Mouse (Mus musculus) forebrain, embryonic 10.5 days (tissue): ENCODE results near the gene Gps1. TPM values are rescaled to one million over a fixed set of nuclear protein-coding genes. Genes with fewer than 3 reads are reported as not detected.
"Not testable (repeated sequence)": the region's sequence is repeated elsewhere in the genome, so short reads cannot be mapped to it uniquely, and the experiment has no call there.

Experiments
- DNase-seq: peaks from one replicate; pipeline ENCODE4 v3.0.0-alpha.2; 2017; ENCODE audit warnings: low spot score; ENCODE audit errors: extremely low spot score
- H3K27ac ChIP-seq: fragments of 300-500 bp; sonication (generic); 2 replicates; pipeline ENCODE4 v1.5.1; 2016; ENCODE audit warnings: mild to moderate bottlenecking
- H3K27me3 ChIP-seq: fragments of 300-500 bp; sonication (generic); 2 replicates; pipeline ENCODE4 v1.6.1; 2016; ENCODE audit warnings: mild to moderate bottlenecking; ENCODE audit not compliant: poor library complexity, severe bottlenecking
- H3K36me3 ChIP-seq: fragments of 300-500 bp; sonication (generic); replicated peaks from 2 replicates; pipeline ENCODE4 v1.6.1; 2016; ENCODE audit warnings: mild to moderate bottlenecking, moderate library complexity
- H3K4me1 ChIP-seq: fragments of 300-500 bp; sonication (generic); 2 replicates; pipeline ENCODE4 v1.6.1; 2016
- H3K4me3 ChIP-seq: fragments of 300-500 bp; sonication (generic); 2 replicates; pipeline ENCODE4 v1.5.1; 2016; ENCODE audit warnings: mild to moderate bottlenecking, moderate library complexity
- H3K9me3 ChIP-seq: fragments of 300-500 bp; sonication (generic); 2 replicates; pipeline ENCODE4 v1.6.1; 2016; ENCODE audit warnings: mild to moderate bottlenecking, moderate library complexity
- WGBS: fragments of 180-500 bp; shearing (Covaris S2); methylation state at CpG from one replicate; pipeline ENCODE4 v1.1.7; 2016; 5-methylcytosine and 5-hydroxymethylcytosine counted together
- polyA plus RNA-seq: library from polyadenylated mRNA; unstranded; fragments of >200 nt; fragmentation: Nextera tagmentation; extraction: Ambion mirVana; gene quantifications from 2 replicates; pipeline ENCODE4 v1.2.1, GENCODE M21; 2016

Gps1 gene
- 281 and 283 TPM in 2 replicates for polyA plus RNA-seq

- H3K9me3 ChIP-seq: no peaks in the 10 kb centered on the region
- H3K36me3 ChIP-seq: peaks cover 68% of the 10 kb centered on the region
- peaks cover 14% of the 10 kb centered on the region for H3K27me3 ChIP-seq
- under 1% methylated on average over 86 of the region's 107 CpGs for WGBS
- peaks cover 31% of the 10 kb centered on the region for H3K4me1 ChIP-seq
- H3K27ac ChIP-seq: peak within 1 kb of the TSS; percentile 89
- H3K4me3 ChIP-seq: peak within 1 kb of the TSS; percentile 99
- peak; percentile 84 for DNase-seq
Measured at GRCm38 (mm10) chr11:120784064-120784791, at the start of gene Gps1, which contains the start of gene Rfng. Gene Gps1, plus strand, starts transcription at chr11:120784272. Gene Rfng, minus strand, starts transcription at chr11:120784207.

- H3K27ac ChIP-seq: no peak overlapping the region
- no peaks in the 10 kb centered on the region for H3K4me1 ChIP-seq
- 72% methylated on average over 6 of the region's 6 CpGs for WGBS
- H3K27me3 ChIP-seq: peaks cover 5% of the 10 kb centered on the region; the same call in 1 of the 2 replicates
- H3K9me3 ChIP-seq: no peaks in the 10 kb centered on the region
- no peaks in the 10 kb centered on the region for H3K36me3 ChIP-seq
- no peak for DNase-seq
- no peak overlapping the region for H3K4me3 ChIP-seq
Measured at GRCm38 (mm10) chr11:120736424-120736823, 47.6 kb upstream of the Gps1 start.

- Histone ChIP-seq H3K36me3 (no peaks in the 10 kb centered on the region), H3K27me3 (no peaks in the 10 kb centered on the region), H3K27ac (no peak overlapping the region), H3K9me3 (no peaks in the 10 kb centered on the region), H3K4me3 (no peak overlapping the region), H3K4me1 (no peaks in the 10 kb centered on the region)
- no peak for DNase-seq
- 89% methylated on average over 5 of the region's 5 CpGs for WGBS
Measured at GRCm38 (mm10) chr11:120740981-120741380, 43.1 kb upstream of the Gps1 start.

- H3K36me3 ChIP-seq: no peaks in the 10 kb centered on the region
- no peaks in the 10 kb centered on the region for H3K9me3 ChIP-seq
- H3K27me3 ChIP-seq: no peaks in the 10 kb centered on the region
- DNase-seq: no peak
- no peak overlapping the region for H3K4me3 ChIP-seq
- WGBS: 74% methylated on average over 7 of the region's 7 CpGs
- H3K27ac ChIP-seq: no peak overlapping the region
- no peaks in the 10 kb centered on the region for H3K4me1 ChIP-seq
Measured at GRCm38 (mm10) chr11:120744121-120744701, 39.9 kb upstream of the Gps1 start.

- WGBS: 84% methylated on average over 4 of the region's 4 CpGs
- DNase-seq: no peak
- H3K27me3 ChIP-seq: no peaks in the 10 kb centered on the region
Measured at GRCm38 (mm10) chr11:120747974-120748373, 36.1 kb upstream of the Gps1 start.

GRCm38 (mm10) chr11:120749430-120749829, 34.6 kb upstream of the Gps1 start:
- no peak overlapping the region for H3K27ac ChIP-seq
- no peaks in the 10 kb centered on the region for H3K36me3 ChIP-seq
- no peaks in the 10 kb centered on the region for H3K9me3 ChIP-seq
- WGBS: 65% methylated on average over 8 of the region's 8 CpGs
- DNase-seq: no peak
- no peaks in the 10 kb centered on the region for H3K27me3 ChIP-seq
- no peaks in the 10 kb centered on the region for H3K4me1 ChIP-seq
- no peak overlapping the region for H3K4me3 ChIP-seq

More at GRCm38 (mm10) chr11:120747974-120748373, 36.1 kb upstream of the Gps1 start:
- Histone ChIP-seq H3K27ac (no peak overlapping the region), H3K36me3 (no peaks in the 10 kb centered on the region), H3K9me3 (no peaks in the 10 kb centered on the region), H3K4me1 (no peaks in the 10 kb centered on the region), H3K4me3 (no peak overlapping the region)

- DNase-seq: no peak
- H3K4me3 ChIP-seq: no peak overlapping the region
- no peaks in the 10 kb centered on the region for H3K27me3 ChIP-seq
- H3K9me3 ChIP-seq: peaks cover 6% of the 10 kb centered on the region; the same call in 1 of the 2 replicates
- WGBS: 82% methylated on average over 4 of the region's 4 CpGs
- H3K4me1 ChIP-seq: no peaks in the 10 kb centered on the region
- no peak overlapping the region for H3K27ac ChIP-seq
- H3K36me3 ChIP-seq: no peaks in the 10 kb centered on the region
Measured at GRCm38 (mm10) chr11:120751606-120752005, 32.5 kb upstream of the Gps1 start.

- no peak overlapping the region for H3K27ac ChIP-seq
- WGBS: 94% methylated on average over 9 of the region's 9 CpGs
- H3K36me3 ChIP-seq: no peaks in the 10 kb centered on the region
- no peak for DNase-seq
- H3K27me3 ChIP-seq: peaks cover 28% of the 10 kb centered on the region
- no peak overlapping the region for H3K4me3 ChIP-seq
- peaks cover 39% of the 10 kb centered on the region for H3K9me3 ChIP-seq
- no peaks in the 10 kb centered on the region for H3K4me1 ChIP-seq
Measured at GRCm38 (mm10) chr11:120760236-120760635, 23.8 kb upstream of the Gps1 start.

GRCm38 (mm10) chr11:120761811-120762671, 22.0 kb upstream of the Gps1 start:
- H3K4me3 ChIP-seq: no peak overlapping the region
- WGBS: 77% methylated on average over 14 of the region's 14 CpGs
- DNase-seq: no peak

GRCm38 (mm10) chr11:120762672-120763041, 21.4 kb upstream of the Gps1 start, which contains the start of gene Hmga1b:
Gene Hmga1b, plus strand, starts transcription at chr11:120762794.
- not testable (repeated sequence) for H3K4me1 ChIP-seq, H3K4me3 ChIP-seq, H3K36me3 ChIP-seq, DNase-seq, H3K27ac ChIP-seq
- Histone ChIP-seq H3K9me3 (peaks cover 24% of the 10 kb centered on the region), H3K27me3 (peaks cover 34% of the 10 kb centered on the region)
- 21% methylated on average over 14 of the region's 14 CpGs for WGBS

More at GRCm38 (mm10) chr11:120761811-120762671, 22.0 kb upstream of the Gps1 start:
- no peaks in the 10 kb centered on the region for H3K36me3 ChIP-seq
- H3K9me3 ChIP-seq: peaks cover 29% of the 10 kb centered on the region
- H3K4me1 ChIP-seq: no peaks in the 10 kb centered on the region
- H3K27me3 ChIP-seq: peaks cover 34% of the 10 kb centered on the region
- H3K27ac ChIP-seq: no peak overlapping the region

GRCm38 (mm10) chr11:120763121-120763999, 20.7 kb upstream of the Gps1 start:
- H3K4me3 ChIP-seq, DNase-seq, H3K4me1 ChIP-seq, H3K36me3 ChIP-seq, H3K27ac ChIP-seq: not testable (repeated sequence)
- Histone ChIP-seq H3K27me3 (peaks cover 34% of the 10 kb centered on the region), H3K9me3 (peaks cover 16% of the 10 kb centered on the region)
- WGBS: 4% methylated on average over 9 of the region's 23 CpGs

- H3K9me3 ChIP-seq, H3K36me3 ChIP-seq, H3K27ac ChIP-seq, DNase-seq, H3K4me1 ChIP-seq, H3K4me3 ChIP-seq: not testable (repeated sequence)
- H3K27me3 ChIP-seq: peaks cover 25% of the 10 kb centered on the region
- WGBS: 80% methylated on average over 4 of the region's 7 CpGs
Measured at GRCm38 (mm10) chr11:120767023-120767422, 17.0 kb upstream of the Gps1 start.
